Mouse (Mus musculus) adrenal gland, postnatal 14 days (tissue): ENCODE measurements around the gene Ugt1a2. TPM values are rescaled to one million over a fixed set of nuclear protein-coding genes. Genes with fewer than 3 reads are reported as not detected.
A peak's percentile ranks its signal among the peaks of the same experiment; 100 is the strongest.

ENCODE experiments used
- DNase-seq: peaks from one replicate; pipeline ENCODE4 v3.0.0; 2021; ENCODE audit warnings: mixed read lengths
- total RNA-seq: library from RNA; stranded (reverse); gene quantifications from 2 replicates; pipeline ENCODE4 v1.2.3, GENCODE M21; 2021

Gene Ugt1a2
- total RNA-seq, 1 experiment from 2014 or later: 0.22 TPM

DNA sequence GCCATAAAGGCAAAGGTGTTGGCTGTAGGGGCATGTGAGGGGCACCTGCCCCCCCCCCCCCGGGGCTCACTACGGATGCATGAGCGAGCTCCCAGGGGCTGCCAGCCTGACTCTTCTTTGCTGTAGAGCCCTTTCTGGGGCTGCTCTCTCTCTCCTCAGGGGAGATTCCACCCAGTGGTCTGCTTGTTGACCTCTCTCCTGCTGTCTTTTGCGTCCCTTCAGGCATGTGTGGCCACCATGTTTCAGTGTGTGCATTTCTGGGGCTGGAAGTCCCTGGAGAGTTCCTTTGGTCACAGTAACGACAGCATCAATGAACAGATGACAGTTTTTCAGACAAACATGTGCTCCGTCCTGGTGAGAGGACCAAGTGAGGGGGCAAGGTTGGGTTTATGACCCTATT is 58.0 kb downstream of the Ugt1a2 start:
- DNase-seq: no peak

DNA sequence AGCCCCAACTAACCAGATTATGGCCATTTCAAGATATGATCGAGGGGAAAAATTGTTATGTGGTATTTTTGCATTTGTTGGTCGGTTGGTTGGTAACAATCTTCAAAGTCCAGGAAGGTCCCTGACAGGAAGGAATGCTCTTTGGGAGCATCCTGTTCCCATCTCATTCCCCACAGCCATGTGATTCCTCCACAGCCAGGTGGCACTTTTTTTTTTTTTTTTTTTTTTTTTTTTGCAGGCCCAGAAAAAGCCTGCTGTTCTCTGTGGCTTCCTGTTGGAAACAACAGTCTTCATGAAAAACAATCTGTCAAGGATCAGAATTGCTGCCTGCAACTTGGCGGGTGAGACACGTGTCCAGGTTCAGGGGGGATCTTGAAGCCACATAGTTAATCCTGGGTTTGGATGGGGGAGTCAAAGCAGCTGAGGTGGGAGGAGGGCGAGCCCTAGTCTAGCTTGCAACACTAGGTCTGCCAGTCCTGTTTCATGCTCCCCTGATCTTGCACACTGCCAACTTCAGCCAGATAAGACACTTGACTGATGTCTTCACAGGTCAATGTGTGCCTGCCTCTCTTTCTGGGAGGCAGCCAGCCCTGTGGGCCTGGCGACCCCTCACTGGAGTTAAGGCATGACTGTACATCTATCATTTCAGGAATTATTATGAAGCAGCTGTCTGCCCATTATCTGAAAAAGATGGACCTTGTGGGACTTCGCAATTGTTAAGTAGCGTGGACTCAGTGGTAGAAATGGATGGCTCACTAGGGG is 58.7 kb downstream of the Ugt1a2 start:
- DNase-seq: peak; percentile 64

DNA sequence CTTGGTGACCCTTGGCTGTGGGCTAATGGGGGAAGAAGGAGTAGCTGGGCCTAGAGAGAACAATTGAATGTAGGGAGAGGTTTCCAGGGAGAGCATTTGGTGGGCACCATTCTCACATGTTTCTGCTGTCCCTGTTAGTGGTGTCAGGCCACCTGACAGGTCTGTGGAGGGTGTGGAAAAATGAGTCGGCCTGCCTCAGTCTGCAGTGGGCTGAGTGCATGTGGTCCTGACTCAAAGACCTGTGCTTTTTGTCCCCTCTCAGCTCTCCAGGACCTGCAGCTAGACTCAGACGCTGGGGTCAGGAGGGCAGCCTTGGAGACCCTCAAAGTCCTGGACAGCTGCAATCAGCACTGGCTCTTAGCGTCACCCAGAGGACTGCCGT is 59.2 kb downstream of the Ugt1a2 start:
- no peak for DNase-seq

DNA sequence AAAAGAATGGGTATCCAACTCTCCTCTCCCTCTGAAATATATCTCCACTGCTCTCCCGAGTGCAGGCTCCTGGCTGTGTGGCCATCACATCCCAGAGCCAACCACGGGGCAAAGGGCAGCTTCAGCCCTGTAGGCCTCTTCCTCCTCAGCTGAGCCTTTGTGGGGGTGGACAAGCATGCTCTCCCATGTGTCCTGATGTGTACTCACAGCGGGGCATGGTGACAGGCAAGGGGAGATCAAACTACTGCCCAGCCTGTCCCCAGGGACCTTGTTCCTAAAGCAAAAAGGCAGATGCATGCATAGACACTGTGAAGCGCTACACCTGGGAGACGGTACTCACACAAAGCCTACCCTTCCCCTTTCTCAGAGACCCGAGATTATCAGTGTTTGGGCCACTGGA is 59.7 kb downstream of the Ugt1a2 start:
- peak; percentile 69 for DNase-seq

DNA sequence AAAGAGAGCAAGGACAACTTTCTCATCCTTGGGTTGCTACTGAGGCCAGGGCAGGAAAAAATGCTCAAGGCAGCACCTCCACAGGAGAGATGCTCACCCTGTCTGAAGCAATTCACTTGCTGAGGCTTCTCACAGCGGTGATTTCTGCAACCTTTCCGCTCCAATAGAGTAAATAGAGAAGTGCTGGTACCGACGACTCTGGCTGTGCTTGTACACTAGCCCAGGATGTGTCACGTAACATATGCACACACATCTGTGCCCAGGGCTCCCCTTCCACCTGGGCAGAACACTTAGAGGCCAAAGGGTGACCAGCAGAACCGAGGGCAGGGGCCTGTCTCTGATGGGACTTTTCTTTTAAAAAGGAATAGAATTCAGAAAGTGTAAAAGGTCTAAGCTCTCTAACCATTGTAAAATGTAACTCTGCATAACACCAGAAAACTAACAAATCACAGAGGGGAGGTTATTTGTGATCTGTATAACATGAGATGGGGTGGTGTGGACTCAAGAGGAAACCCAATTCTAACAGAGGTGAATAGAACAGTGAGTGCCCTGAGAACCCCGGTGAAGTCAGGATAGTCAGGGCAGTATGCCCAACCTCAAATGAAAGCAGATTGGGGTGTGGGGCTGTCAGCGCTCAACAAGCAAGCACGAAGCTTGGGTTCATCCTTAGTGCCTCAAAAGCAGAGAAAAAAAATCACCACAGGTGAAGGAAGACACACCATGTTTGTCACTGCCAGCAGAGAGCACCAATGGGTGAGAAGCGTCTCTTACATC is 60.4 kb downstream of the Ugt1a2 start:
- no peak for DNase-seq

DNA sequence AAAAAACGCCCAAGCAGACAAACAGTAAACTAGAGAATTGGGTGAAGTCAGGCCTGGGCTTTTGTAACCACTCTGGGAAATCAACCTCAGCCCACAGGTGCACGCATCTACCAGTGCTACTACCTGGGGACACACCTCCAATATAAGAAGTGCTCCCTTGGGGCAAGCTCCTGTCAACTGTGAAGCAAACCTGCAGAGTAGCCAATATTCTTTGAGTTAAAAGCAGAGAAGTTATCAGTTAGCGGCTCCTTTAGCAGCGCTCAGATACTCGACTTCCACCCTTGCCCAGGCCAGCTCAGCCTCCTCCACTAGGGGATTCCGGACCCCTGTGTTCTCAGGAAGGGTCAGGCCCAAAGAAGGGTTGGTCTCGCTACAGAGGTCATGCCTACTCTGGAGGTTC is 61.3 kb downstream of the Ugt1a2 start:
- no peak for DNase-seq

DNA sequence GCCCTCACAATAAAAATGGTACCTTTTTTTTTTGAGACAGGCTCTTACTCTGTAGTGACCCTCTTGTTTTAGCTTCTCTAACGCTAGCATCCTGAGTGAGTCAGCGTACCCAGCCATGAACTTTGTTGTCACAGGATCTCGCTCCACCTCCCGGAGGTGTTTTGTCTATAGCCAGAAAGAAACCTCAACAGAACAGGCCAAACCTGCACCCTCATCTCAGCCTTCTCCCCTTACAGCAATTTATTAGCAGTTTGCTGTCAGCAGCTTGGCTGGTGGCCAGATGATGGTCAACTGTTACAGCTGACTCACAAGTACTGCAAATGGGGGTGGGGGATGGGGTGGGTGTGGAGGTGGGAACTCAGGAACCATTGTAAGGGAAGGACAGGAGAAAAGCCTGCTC is 61.9 kb downstream of the Ugt1a2 start:
- DNase-seq: peak; percentile 93

DNA sequence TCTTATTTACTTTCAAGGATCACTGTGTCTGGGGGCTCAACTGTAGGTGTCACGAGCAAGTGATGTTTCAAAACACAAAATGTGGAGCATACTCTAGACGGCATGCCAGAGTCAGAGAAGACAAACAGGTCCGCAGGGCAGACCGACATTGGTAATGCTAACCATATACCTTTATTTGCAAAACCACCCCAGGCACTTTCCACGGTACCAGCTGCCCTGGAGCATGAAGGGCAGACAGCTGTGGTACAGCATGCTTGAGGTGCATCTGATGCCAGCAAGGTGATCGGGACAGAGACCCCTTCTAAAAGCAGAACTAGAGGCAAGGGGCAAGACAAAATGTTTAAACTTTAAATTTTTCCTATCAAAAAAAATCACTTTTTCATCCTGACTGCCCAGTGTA is 62.6 kb downstream of the Ugt1a2 start:
- no peak for DNase-seq

DNA sequence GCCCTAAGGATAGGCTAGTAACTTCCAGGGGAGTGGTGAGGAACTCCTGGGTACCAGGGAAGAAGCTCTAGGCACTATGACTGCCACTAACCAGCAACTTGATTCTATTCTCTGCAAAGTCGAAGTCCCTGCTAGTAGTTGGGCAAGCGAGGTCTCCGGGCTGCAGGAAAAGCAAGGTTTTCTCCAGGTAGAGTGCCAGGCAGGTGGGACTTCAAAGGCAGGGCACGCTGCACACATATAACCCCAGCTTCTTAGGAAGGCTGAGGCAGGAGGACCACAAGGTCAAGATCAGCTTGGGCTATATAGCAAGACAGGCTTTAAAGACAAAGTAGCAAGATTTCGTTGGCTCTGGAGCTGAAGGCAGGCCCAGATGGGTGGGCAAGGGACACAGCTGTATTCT is 63.4 kb downstream of the Ugt1a2 start:
- DNase-seq: no peak

DNA sequence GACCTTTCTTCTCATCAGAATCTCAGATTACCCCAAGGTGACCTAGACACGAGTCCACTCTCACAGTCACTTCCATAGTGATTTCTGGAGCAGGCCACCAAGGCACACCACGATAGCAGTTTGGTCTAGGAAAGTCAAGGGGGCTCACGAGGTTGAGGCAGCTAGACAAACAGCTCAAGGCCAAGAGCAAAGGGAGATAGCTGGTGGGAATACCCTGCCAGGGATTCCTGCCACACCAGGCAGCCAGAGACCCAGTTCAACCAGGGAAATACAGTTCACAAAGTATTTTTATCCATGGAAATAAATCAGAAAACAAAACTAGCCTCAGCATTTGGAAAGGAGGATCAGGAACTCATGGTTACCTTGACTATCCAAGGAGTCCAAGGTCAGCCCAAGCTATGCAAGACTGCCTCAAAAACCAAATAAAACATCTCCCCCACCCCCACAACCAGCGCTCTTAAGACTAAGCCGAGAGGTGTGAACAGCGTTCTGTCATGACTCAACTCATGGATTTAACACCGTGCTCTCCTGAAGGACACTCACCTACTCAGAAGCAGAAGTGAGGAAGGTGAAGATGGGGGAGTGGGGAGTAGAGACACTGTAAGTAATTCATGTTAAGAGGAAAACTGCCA is 64.0 kb downstream of the Ugt1a2 start:
- peak; percentile 67 for DNase-seq

DNA sequence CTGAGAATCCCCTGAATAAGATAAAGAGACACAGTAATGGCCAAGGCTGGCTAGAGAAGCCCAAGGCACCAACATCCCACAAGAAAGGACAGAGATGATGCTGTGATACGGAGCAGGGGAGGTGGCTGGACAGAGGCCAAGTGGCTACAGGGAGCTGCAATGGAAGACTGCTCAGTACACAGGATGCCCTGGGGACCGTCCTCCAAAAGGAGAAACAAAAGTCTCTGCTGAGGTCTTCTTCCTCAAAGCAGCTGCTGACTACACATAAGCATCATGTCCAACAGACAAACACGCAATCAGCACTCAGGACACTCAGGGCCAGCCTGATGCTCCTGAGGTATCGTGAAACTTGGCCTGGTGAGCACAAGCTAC is 64.5 kb downstream of the Ugt1a2 start:
- DNase-seq: peak; percentile 74

DNA sequence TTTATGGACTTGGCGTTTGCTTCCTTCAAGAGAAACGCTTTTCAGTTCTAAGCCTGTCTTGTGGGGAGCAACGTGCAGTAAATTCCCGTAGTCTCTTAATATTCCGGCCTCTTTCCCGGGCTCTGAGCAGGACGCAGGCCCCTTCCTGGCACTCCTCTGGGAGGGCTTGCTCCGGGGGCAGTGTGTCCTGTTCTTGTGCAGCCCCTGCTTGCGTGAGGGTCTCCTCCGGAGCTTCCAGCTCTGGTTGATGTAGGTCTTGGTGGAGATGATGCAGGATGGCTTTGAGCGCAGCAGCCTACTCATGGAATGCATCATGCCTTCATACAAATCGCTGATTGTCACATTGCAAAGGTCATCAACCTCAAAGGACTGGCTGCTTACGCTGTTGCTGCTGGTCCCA is 65.7 kb downstream of the Ugt1a2 start:
- DNase-seq: no peak

DNA sequence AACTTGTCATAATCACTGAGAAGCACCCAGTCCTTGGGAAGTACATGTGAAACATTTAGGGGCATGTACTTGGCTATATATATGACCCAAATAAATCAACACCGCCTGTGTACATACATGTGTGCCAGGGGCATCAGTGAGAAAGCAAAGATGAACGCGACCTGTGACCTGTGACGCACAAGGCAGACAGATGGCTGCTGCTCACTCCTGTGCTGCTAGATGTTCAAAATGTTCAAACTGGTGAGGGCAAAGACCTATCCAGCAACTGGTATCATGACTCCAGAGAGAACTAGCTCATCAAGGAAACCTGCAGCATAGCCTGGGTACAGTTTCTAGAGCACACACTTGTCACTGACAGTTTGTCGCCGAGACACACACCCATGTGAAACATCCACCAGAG is 67.1 kb downstream of the Ugt1a2 start:
- DNase-seq: no peak

DNA sequence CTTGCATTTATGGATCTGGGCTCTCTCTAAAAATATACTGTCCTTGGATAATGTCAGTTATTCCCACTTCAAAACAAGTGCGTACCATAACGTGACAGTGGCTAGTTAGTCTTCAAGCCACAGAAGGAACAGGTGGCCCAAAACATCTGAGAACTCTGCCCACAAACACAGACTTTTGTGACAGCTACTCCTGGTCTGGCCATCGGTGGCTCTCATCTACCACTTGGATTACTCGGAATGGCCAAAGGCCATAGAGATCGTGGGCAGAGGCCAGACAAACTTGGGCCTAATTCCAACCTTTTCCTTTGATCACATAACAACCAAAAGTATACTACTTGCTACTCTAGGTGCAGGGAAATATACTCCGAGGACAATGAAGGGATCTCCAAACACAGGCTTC is 67.7 kb downstream of the Ugt1a2 start:
- DNase-seq: no peak

Other genes starting within 250 kb of the Ugt1a2 start
- 25.5 and 27.1 TPM in 2 replicates for gene Usp40, start 192.1 kb upstream of the Ugt1a2 start, total RNA-seq
- gene Ugt1a10, start 145.2 kb upstream of the Ugt1a2 start, total RNA-seq: 1.4 TPM in 1 of 2 replicates, not detected in the other
- gene Ugt1a9, start 129.8 kb upstream of the Ugt1a2 start, total RNA-seq: 0.30 and 5.9 TPM in 2 replicates
- not detected in 2 replicates for gene Ugt1a8, start 112.8 kb upstream of the Ugt1a2 start, total RNA-seq
- 1.9 and 2.6 TPM in 2 replicates for gene Ugt1a7c, start 105.5 kb upstream of the Ugt1a2 start, total RNA-seq
- gene Ugt1a6b, start 97.3 kb upstream of the Ugt1a2 start, total RNA-seq: 5.3 and 11.5 TPM in 2 replicates
- 10.5 and 12.8 TPM in 2 replicates for gene Ugt1a6a, start 65.8 kb upstream of the Ugt1a2 start, total RNA-seq
- 0.37 and 0.41 TPM in 2 replicates for gene Ugt1a5, start 34.6 kb upstream of the Ugt1a2 start, total RNA-seq
- gene Dnajb3, start 5.2 kb downstream of the Ugt1a2 start, total RNA-seq: 2.6 and 2.8 TPM in 2 replicates
- 11.5 and 47.2 TPM in 2 replicates for gene Ugt1a1, start 11.4 kb downstream of the Ugt1a2 start, total RNA-seq
- gene Mroh2a, start 26.4 kb downstream of the Ugt1a2 start, total RNA-seq: 0.04 and 0.26 TPM in 2 replicates
- gene Hjurp, start 77.0 kb downstream of the Ugt1a2 start, total RNA-seq: 57.7 and 64.9 TPM in 2 replicates
- not detected in 2 replicates for gene Trpm8, start 77.1 kb downstream of the Ugt1a2 start, total RNA-seq
- gene Spp2, start 206.4 kb downstream of the Ugt1a2 start, total RNA-seq: 2.5 and 49.5 TPM in 2 replicates